Mouse (Mus musculus): ENCODE data around the gene Dhx32. TPM values are rescaled to one million over a fixed set of nuclear protein-coding genes. Genes with fewer than 3 reads are reported as not detected.

Gene Dhx32
- polyA plus RNA-seq, 1 experiment = 1.7 TPM

DNA sequence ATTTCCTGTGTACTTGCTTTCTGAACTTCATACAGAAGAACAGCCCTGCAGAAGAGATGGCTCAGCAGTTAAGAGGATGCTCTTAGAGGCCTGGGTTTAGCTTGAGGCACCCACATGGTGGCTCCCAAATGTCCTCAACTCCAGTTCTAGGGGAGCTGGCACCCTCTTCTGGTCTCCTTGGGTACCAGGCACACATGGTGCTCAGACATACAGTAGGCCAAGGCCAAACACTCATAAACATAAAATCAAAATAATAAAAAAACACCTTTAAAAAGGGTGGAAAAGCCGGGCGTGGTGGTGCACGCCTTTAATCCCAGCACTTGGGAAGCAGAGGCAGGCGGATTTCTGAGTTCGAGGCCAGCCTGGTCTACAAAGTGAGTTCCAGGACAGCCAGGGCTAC lies 23.8 kb downstream of the Dhx32 start:
- peaks cover 13% of the 10 kb centered on the region for H3K9me3 ChIP-seq
- H3K4me1 ChIP-seq = peaks cover 14% of the 10 kb centered on the region
- no peaks in the 10 kb centered on the region for H3K27me3 ChIP-seq (replicated peaks)
- no peak for TF ChIP-seq GATA1 (IDR thresholded peaks at IDR 0.05; ENCODE audit: borderline replicate concordance, low read length)
- no peak for TF ChIP-seq FLI1 (IDR thresholded peaks at IDR 0.05; ENCODE audit: low read length)
- no peak overlapping the region for H3K4me3 ChIP-seq (replicated peaks)
- peaks cover 18% of the 10 kb centered on the region for H3K36me3 ChIP-seq (replicated peaks; ENCODE audit: low read length)

DNA sequence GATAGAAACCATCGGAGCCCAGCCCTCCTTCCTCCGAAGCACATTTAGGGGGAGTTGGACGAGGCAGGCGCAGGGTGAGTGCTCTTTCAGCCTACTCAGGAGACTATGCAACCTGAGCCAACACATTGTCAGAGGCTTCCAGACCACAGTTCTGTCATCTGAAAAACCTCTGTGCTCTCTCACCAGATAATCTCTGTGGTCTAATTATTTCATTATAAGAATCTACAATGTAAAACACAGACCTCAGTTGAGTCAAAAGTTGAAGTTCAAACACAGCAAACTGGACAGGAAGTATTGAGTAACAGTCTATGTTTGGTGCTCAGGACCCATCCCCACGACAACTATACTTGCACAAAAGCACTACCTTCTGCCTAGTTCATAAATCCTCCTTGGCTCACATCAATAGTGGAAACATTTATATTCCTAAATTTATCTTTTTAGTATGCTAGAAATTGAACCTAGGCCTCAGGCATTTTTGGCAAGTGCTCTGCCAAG lies 24.5 kb downstream of the Dhx32 start:
- Histone ChIP-seq H3K27me3 (replicated peaks) (no peaks in the 10 kb centered on the region), H3K4me1 (peaks cover 12% of the 10 kb centered on the region), H3K4me3 (replicated peaks) (no peak overlapping the region), H3K36me3 (replicated peaks; ENCODE audit: low read length) (peaks cover 18% of the 10 kb centered on the region), H3K9me3 (peaks cover 13% of the 10 kb centered on the region)
- TF ChIP-seq GATA1 (IDR thresholded peaks at IDR 0.05; ENCODE audit: borderline replicate concordance, low read length) (no peak), FLI1 (IDR thresholded peaks at IDR 0.05; ENCODE audit: low read length) (no peak)

DNA sequence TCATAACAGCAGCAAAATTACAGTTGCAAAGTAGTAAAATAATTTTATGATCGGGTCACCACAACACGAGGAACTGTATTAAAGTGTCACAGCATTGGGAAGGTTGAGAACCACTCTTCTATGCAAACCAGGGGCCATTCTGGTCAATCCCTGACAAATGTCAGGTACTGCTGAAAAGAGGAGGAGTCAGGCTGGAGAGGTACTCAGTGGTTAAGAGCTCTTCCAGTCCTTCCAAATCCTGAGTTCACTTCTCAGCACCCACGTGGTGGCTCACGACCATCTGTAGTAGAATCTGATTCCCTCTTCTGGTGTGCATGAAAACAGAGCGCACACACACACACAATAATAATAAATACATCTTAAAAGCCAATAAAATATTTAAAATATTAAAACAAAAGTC lies 31.4 kb downstream of the Dhx32 start:
- Histone ChIP-seq H3K4me1 (peaks cover 5% of the 10 kb centered on the region; the same call in 1 of the 2 replicates), H3K9me3 (no peaks in the 10 kb centered on the region), H3K4me3 (replicated peaks) (no peak overlapping the region), H3K27me3 (replicated peaks) (no peaks in the 10 kb centered on the region), H3K36me3 (replicated peaks; ENCODE audit: low read length) (peaks cover 18% of the 10 kb centered on the region)
- no peak for TF ChIP-seq FLI1 (IDR thresholded peaks at IDR 0.05; ENCODE audit: low read length)
- no peak for TF ChIP-seq GATA1 (IDR thresholded peaks at IDR 0.05; ENCODE audit: borderline replicate concordance, low read length)

DNA sequence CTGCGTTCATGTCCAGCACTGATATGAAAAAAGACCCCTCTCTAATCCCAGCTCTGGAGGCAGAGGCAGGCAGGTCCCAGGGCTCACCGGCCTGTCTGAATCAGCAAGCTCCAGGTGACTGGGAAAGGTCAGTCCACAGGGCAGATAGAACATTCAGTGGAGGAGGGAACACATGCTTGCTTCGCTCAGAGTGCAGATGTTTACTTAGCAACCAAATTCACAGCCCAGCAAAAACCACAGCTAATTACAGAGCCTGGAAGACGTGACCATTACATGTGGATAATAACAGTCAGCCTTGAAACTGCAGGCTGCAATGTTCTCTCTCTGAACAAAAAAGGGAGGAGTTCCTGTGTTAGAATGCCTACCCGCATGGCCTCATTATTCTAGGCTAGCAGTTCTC lies 31.9 kb downstream of the Dhx32 start:
- Histone ChIP-seq H3K27me3 (replicated peaks) (no peaks in the 10 kb centered on the region), H3K9me3 (no peaks in the 10 kb centered on the region), H3K4me3 (replicated peaks) (no peak overlapping the region), H3K36me3 (replicated peaks; ENCODE audit: low read length) (peaks cover 18% of the 10 kb centered on the region), H3K4me1 (peaks cover 5% of the 10 kb centered on the region; the same call in 1 of the 2 replicates)
- TF ChIP-seq FLI1 (IDR thresholded peaks at IDR 0.05; ENCODE audit: low read length) = no peak
- no peak for TF ChIP-seq GATA1 (IDR thresholded peaks at IDR 0.05; ENCODE audit: borderline replicate concordance, low read length)

DNA sequence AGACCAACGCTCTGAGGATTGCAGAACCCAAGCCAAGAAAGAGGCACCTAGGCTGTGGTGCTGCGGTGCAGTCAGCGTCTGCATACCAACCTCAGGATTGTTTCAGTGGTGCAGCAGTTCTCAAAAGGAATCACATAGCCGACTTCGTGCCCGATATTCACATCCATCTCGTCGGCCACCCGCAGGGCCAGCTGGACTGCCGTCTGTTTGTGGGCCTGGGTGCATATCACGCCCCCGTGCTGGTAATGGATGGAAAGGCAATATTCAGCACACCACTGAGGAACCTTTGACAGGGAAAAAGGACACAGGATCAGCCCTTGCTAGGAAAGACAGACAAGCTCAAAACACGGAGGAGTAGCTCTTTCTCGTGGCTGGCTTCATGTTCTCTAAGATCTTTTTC lies 33.8 kb downstream of the Dhx32 start:
- H3K4me3 ChIP-seq (replicated peaks) = no peak overlapping the region
- peaks cover 18% of the 10 kb centered on the region for H3K36me3 ChIP-seq (replicated peaks; ENCODE audit: low read length)
- no peaks in the 10 kb centered on the region for H3K27me3 ChIP-seq (replicated peaks)
- H3K4me1 ChIP-seq = peaks cover 13% of the 10 kb centered on the region
- H3K9me3 ChIP-seq = no peaks in the 10 kb centered on the region
- no peak for TF ChIP-seq FLI1 (IDR thresholded peaks at IDR 0.05; ENCODE audit: low read length)
- no peak for TF ChIP-seq GATA1 (IDR thresholded peaks at IDR 0.05; ENCODE audit: borderline replicate concordance, low read length)

DNA sequence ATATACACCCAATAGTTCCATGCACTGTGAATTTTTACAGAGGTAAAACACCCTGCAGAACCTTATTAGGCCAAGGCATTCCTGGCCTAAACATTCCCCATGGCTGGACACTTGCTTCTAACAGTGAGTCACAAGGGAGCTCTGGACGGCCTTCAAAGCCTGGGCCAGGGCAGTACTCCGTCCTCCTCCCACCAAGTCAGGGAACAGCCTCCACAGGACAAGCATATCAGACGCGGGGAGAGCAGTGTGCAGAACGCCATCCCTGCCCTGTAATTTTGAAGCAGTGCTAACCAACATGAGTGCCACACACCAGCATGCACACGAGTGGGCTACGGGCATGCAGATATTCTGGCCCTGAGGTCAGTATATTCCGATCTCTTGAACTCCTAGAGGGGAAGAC lies 35.2 kb downstream of the Dhx32 start:
- TF ChIP-seq FLI1 (IDR thresholded peaks at IDR 0.05; ENCODE audit: low read length) = no peak
- TF ChIP-seq GATA1 (IDR thresholded peaks at IDR 0.05; ENCODE audit: borderline replicate concordance, low read length) = no peak
- Histone ChIP-seq H3K27me3 (replicated peaks) (no peaks in the 10 kb centered on the region), H3K36me3 (replicated peaks; ENCODE audit: low read length) (peaks cover 25% of the 10 kb centered on the region), H3K4me3 (replicated peaks) (no peak overlapping the region), H3K4me1 (peaks cover 13% of the 10 kb centered on the region), H3K9me3 (no peaks in the 10 kb centered on the region)

DNA sequence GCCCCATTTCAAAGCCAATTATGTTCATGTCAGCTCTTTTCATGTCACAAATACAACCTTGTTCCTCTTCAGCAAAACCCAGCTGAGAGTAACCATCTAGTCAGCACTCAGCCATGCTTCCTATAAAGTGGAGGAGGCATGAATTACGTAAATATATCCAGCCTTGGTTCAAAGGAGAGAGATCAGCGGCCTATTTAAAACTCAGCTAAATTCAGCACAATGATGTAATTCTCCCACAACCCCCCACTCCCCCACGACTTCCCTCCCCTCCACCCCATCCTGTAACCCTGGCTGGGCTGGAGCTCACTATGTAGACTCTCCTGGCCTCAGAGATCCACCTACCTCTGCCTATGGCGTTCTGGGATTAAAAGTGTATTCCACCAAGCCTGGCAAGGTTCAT lies 37.8 kb downstream of the Dhx32 start:
- Histone ChIP-seq H3K9me3 (no peaks in the 10 kb centered on the region), H3K27me3 (replicated peaks) (peaks cover 8% of the 10 kb centered on the region), H3K36me3 (replicated peaks; ENCODE audit: low read length) (peaks cover 43% of the 10 kb centered on the region), H3K4me1 (peaks cover 19% of the 10 kb centered on the region), H3K4me3 (replicated peaks) (no peak overlapping the region)
- no peak for TF ChIP-seq FLI1 (IDR thresholded peaks at IDR 0.05; ENCODE audit: low read length)
- TF ChIP-seq GATA1 (IDR thresholded peaks at IDR 0.05; ENCODE audit: borderline replicate concordance, low read length) = no peak

DNA sequence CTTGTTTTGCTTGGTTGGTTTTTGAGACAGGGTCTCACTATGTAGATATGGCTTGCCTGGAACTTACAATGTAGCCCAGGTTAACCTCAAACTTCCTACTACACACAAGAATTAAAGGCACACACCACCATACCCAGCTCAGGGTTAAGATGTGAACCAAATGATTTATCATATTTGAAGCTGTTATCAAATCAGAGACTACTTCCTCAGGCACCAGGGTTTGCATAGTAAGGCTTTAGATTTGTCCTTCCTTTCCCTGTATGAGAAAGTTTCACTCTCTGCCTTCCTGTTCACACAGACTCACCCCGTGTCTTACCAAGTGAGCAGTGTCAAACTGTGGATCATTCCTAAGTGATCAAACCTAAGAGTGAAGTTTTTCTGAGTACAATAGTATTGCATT lies 38.3 kb downstream of the Dhx32 start:
- Histone ChIP-seq H3K36me3 (replicated peaks; ENCODE audit: low read length) (peaks cover 43% of the 10 kb centered on the region), H3K4me3 (replicated peaks) (no peak overlapping the region), H3K9me3 (no peaks in the 10 kb centered on the region), H3K4me1 (peaks cover 19% of the 10 kb centered on the region), H3K27me3 (replicated peaks) (peaks cover 8% of the 10 kb centered on the region)
- no peak for TF ChIP-seq GATA1 (IDR thresholded peaks at IDR 0.05; ENCODE audit: borderline replicate concordance, low read length)
- TF ChIP-seq FLI1 (IDR thresholded peaks at IDR 0.05; ENCODE audit: low read length) = no peak

DNA sequence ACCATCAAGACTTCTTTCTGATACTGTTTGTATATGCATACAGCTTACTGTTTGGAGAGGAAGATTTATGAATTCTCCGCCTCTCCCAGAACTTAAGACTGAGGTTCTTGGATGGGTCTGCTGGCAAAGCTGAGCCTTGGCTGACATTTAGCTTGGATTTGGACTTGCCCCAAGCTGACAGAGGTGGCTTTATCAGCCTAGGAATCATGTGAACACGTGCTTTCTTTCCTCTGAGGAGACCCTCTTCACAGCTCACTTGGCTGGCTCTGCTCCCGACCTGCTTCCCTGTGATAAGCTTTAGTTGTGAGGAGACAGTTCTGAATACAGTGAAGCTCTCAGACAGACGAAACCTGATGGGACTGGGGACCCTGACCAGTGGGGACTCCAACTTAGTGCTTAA lies 38.9 kb downstream of the Dhx32 start:
- Histone ChIP-seq H3K9me3 (no peaks in the 10 kb centered on the region), H3K27me3 (replicated peaks) (peaks cover 8% of the 10 kb centered on the region), H3K4me3 (replicated peaks) (no peak overlapping the region), H3K36me3 (replicated peaks; ENCODE audit: low read length) (peaks cover 39% of the 10 kb centered on the region), H3K4me1 (peaks cover 19% of the 10 kb centered on the region)
- TF ChIP-seq GATA1 (IDR thresholded peaks at IDR 0.05; ENCODE audit: borderline replicate concordance, low read length) (no peak), FLI1 (IDR thresholded peaks at IDR 0.05; ENCODE audit: low read length) (no peak)

DNA sequence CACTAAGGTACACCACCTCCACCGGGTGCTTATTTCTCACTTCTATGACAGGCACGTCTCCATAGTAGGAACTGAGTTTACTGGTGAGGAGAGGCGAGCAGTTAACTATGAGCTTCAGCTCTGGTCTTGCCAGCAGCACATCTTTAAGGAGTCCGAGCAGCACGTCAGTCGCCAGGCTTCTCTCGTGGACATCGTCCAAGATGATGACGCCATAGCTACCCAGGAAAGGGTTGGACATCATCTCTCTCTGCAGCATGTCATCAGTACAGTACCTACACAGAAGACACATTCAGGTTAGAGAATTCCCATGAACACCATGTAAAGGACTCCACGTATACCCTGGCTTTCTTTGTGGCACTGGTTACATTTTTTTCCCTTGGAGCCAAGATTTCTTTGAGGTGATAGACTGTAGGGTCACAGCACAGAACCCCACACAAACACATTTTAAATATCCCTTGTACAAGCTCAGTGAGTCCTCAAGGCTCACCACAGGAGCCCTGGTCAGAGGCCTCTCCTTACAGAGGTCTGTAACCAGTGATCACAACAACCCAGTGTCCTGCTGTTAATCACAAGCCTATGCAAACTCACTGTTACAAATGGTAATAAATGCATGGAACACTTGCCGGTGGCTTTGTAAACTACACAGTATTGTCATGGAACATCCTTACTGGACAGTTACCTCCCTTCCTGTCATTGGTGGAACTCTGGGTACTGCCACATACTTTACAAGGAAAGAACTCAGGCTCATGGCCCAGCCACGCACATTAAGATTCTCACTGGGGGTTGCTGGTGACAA lies 39.8 kb downstream of the Dhx32 start:
- TF ChIP-seq FLI1 (IDR thresholded peaks at IDR 0.05; ENCODE audit: low read length) (no peak), GATA1 (IDR thresholded peaks at IDR 0.05; ENCODE audit: borderline replicate concordance, low read length) (no peak)
- Histone ChIP-seq H3K4me1 (peaks cover 19% of the 10 kb centered on the region), H3K27me3 (replicated peaks) (peaks cover 8% of the 10 kb centered on the region), H3K9me3 (no peaks in the 10 kb centered on the region), H3K4me3 (replicated peaks) (no peak overlapping the region), H3K36me3 (replicated peaks; ENCODE audit: low read length) (peaks cover 30% of the 10 kb centered on the region)
